Mouse (Mus musculus): ENCODE measurements around the gene Atp2a3. TPM values are rescaled to one million over a fixed set of nuclear protein-coding genes. Genes with fewer than 3 reads are reported as not detected.

Atp2a3 gene
- total RNA-seq, 2 experiments from 2014 or later, result 18.5 to 18.6 TPM

DNA sequence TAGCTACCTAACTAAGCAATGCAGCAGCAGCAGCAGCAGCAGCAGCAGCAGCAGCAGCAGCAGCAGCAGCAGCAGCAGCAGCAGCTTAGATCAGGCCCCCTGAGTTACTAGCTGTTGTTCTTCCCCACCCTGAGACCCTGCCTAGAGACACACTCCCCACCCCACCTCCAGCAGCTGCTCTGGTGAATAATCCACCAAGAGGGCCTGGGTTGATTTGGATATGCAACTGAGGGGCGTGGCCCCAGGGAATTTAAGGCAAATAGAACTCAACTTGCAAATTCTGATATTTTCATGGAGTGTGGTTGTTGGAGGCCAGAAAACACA lies 7.9 kb upstream of the Atp2a3 start:
- intact Hi-C loops (cut with DNase I; ENCODE audit: low total_unique reads), result no loop called here
- DNase-seq, result no peak

DNA sequence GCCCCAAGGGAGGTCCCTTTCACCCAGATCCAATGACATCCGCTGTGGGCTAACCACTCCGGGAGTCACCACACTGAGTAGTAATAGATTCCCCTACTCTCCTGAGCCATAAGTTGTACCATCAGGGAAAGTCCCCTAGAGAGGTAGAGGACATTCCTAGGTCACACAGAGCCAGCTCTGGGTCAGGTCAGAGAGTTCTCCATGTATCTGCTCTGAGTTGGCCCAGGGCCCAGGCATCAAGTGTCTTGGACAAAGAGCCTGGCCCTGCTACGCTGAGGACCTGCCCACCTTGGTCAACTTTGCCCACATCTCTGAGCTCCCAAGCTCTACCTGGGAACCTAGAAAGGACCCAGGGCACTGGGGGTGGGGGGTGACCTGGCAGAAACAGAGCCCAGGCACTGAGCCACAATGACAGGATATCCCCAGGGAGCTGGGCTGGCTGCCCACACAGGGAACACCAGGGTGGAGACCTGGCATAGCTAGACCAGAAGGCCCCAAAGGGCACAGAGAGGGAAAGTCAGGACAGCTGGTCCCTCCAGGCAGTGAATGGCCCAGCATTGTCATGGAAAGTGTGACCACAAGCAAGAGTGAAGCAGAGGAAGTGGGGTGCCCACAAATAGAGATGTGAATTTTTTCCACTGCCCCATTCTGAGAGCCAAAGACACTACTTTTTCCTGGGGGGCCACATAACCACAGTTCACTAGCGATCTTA lies 7.4 kb upstream of the Atp2a3 start:
- intact Hi-C loops (cut with DNase I; ENCODE audit: low total_unique reads), result no loop called here
- peak; percentile 46 for DNase-seq

DNA sequence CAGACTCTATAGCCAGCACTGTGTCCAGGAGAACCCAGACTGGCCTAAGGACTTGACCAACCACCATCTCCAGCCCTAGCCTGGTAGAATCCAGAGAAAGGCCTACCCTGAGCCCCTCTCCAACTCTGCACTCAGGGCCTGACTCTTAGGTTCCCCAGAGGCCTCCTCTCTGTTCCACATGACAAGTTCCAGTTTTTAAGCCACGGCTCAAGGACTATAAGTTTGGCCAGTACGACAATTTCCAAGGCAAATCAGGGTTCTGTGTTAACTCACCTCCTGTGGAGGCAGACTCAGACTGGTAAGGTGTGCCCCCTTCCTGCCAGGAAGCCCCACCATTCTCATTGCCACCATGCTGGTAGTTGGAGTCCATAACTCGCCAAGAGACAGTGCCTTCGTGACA lies 6.8 kb upstream of the Atp2a3 start:
- intact Hi-C loops (cut with DNase I; ENCODE audit: low total_unique reads), result no loop called here
- DNase-seq, result no peak

DNA sequence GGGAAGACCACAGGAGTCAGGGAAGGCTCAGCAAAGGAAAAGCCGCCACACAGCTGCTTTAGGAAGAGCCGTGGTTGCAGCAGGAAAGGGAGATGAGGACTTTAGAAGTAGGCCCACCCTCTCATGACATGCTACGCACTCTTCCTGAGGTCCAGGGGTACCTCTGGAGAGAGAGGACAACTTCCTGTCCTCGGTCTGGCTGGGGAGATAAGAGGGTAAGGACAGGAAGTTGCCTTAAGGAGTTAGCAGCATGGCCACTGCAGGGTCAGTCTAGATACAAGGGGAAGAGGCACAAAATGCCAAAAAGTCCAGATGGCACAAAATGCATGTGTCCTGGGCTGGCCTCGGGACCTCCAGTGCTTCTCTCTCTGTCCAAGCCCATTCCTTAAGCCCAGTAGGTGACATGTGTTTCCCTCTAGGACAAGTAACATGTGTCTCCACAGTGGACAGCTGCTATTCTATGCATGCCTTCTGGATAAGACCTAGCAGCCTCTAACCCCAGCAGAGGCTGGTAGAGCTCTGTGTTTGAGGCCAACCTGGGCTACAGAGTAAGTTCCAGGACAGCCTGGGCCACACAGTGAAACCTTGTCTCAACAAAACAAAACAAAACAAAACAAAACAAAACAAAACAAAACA lies 5.5 kb upstream of the Atp2a3 start:
- no peak for DNase-seq
- intact Hi-C loops (cut with DNase I; ENCODE audit: low total_unique reads), result no loop called here

DNA sequence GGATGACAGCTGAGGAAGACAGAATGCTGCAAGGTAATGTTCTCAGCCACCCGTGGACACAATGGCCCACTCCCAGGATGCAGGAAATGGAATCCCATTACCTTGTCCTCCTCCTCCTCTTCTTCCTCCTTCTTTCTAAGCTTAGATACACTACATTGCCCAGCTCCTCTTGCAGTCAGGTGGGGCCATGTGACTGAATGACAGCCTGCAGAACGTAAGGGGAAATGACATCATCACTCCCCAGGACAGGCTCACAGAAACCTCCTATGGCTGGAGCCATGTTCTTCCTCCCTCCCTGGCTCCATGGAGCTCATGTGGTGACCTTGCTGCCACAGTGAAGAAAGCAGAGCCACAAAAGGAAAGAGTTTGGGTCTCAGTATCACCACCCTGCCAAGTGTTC lies 3.7 kb upstream of the Atp2a3 start:
- intact Hi-C loops (cut with DNase I; ENCODE audit: low total_unique reads), result no loop called here
- no peak for DNase-seq

DNA sequence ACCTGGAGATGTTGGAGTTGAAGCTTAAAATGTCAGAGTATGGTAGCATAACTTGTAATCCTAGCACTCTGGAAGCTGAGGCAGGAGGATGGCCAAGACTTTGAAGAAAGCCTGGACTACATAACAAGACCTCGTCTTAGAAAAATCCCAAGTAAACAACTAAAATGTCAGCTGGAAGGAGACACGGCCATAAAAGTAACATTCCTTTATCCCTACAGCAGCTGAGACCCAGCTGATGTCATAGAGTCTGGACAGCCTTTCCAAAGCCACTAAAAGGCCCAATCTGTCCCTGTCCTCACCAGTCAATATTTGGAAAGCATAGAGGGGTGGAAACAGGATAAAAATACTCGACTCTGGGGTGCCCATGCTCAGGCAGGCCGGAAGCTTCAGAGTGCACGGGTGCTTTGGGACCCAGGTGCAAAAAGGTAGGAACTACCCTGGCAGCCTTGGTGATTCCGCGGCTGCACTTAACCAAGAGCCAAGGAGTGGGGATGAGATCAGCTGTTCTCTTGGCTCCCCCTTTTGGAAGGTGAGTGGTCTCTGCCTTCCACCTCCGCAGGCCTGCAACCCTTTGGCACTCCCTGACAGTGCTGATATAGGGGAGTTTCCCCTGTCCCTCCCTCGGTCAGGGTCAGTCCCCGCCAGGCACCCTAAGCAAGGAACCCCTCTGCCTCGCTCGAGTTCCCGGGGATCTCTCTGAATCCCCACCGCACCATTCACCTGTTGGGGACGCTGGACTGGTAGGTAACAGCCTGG lies 867 bp upstream of the Atp2a3 start:
- intact Hi-C loops (cut with DNase I; ENCODE audit: low total_unique reads), result no loop called here
- no peak for DNase-seq

DNA sequence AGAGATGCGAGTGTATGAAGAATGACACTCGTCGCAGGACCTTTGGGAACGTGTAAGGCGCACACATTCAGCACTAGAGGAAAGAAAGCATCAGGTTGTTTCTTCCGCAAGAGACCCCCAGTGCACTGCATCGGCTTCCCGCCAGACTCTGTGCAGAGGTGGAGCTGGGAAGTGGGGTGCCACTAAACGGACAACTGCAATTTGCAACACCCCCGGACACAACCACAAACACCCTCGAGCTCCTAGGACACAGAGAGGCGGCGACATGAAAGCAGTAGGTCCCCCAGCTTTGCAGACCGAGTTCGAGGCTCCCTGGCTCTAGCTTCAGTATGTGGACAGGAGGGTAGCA lies 272 bp upstream of the Atp2a3 start:
- no peak for DNase-seq
- intact Hi-C loops (cut with DNase I; ENCODE audit: low total_unique reads), result no loop called here

DNA sequence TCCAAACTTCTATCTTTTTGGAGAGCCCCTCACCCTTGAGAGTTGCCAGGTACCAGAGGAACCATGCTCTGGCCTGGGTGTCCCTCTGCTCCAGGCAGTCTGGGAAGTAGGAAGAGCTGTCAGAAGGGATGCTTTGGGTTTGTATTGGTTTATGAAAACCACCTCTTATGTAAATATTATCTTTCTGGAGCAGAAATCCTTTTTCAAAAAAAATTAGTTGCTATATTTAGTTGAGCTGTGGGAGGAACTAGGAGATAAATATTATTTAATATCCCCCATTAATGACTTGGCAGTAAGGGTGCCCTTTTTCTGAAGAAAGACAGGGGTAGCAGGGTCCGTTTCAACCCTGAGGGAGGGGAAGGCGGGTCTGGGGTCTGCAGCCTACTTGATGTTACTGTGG lies 1.4 kb downstream of the Atp2a3 start:
- no peak for DNase-seq
- intact Hi-C loops (cut with DNase I; ENCODE audit: low total_unique reads), result no loop called here

DNA sequence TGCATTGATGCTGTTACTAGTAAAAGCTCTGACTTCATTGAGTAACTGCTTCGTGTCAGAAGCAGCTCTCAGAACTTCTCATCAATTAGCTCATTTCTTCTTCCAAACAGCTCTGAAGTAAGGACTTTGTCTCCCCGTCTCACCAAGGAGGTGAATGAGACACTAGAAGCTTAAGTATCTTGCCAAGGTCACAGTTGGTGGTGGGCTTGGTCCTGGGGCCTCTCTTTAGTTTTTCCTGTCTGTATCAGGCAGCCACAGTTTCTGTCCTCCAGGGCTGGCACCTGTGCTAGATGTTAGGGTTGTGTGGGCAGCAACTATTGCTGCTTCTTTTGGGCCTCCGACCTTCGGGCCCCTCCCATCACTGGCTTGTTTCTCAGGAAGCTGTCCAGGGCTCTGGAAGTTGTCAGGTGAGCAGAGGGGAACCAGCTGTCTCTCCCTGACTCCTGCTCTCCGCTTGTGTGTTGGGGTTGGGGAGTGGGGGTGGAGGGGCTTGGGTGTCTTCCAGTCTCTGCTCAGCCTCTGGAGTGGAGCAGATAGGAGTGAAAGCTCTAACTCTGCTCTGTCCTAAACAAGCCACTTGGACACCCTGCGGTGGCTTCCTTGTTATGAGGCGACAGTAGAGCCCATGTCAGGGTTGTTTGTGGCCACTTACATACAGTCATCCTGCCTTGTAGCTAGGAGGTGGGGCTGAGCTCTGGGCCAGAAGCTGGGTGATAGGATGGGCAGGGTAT lies 2.3 kb downstream of the Atp2a3 start:
- intact Hi-C loops (cut with DNase I; ENCODE audit: low total_unique reads), result no loop called here
- no peak for DNase-seq

DNA sequence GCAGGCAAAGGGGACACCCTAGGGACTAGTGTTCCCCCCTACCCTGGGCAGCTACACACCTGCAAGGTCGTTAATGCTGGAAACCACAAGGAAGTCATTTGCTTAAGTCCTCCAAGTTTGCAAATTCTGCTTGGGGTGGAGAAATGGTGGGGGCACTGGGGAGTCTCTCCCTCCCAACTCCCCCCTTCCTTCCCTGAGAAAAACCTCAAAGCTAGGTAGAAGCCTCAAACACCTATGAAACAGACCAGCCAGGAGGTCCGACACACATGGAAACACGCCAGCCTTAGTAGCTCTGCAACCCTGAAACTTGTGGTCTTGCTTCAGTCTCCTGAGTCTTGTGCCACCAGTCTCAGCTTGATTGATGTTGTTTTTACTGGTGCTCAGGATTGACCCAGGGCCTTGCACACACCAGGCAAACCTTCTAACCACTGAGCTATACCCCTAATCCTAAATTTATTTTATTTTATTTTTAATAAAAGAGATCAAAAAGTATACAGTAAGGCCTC lies 2.9 kb downstream of the Atp2a3 start:
- no peak for DNase-seq
- intact Hi-C loops (cut with DNase I; ENCODE audit: low total_unique reads), result no loop called here

DNA sequence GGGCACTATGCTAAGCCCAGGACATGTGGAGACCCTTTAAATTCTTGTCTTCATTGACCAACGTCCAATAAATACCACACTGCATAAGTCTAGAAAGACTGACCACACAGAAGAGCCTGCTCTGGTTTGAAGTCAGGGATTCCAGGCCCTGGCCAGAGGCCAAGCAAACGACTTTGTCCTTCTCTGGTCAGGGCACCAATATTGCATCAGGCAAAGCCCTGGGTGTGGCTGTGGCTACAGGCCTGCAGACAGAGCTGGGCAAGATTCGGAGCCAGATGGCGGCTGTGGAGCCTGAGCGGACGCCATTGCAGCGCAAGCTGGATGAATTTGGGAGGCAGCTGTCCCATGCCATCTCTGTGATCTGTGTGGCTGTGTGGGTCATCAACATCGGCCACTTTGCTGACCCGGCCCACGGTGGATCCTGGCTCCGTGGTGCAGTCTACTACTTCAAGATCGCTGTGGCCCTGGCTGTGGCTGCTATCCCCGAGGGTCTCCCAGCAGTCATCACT lies 14.1 kb downstream of the Atp2a3 start:
- no peak for DNase-seq
- intact Hi-C loops (cut with DNase I; ENCODE audit: low total_unique reads), result no loop called here

DNA sequence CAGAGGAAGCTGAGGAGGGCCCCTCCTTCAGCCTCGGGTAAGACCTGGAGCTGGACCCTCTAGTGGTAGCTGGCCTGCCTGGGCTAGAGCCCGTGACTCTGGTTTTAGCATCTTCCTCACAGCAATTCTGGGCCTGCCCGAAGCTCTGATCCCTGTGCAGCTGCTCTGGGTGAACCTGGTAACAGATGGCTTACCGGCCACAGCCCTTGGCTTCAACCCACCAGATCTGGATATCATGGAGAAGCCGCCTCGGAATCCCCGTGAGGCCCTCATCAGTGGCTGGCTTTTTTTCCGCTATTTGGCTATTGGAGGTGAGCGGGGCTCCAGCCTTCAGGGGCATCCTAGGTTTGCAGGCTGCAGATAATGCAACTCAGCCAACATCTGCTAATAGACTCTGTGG lies 21.5 kb downstream of the Atp2a3 start:
- DNase-seq, result no peak
- intact Hi-C loops (cut with DNase I; ENCODE audit: low total_unique reads), result no loop called here

DNA sequence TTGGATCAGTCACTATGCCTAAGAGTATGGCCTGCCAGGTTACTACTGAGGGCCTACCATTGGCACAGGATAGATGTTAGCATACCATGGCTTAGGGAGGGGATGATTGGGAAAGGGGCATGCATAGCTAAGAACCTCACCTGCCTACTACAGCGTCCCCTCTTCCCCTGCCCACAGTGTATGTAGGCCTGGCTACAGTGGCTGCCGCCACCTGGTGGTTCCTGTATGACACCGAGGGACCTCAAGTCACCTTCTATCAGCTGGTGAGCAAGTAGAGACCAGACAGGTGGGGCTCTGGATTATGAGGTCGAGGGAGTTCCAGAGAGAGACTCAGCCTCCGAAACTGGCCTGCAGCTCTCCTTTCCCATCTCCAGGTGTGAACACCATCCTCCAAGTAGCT lies 22.3 kb downstream of the Atp2a3 start:
- intact Hi-C loops (cut with DNase I; ENCODE audit: low total_unique reads), result no loop called here
- no peak for DNase-seq

DNA sequence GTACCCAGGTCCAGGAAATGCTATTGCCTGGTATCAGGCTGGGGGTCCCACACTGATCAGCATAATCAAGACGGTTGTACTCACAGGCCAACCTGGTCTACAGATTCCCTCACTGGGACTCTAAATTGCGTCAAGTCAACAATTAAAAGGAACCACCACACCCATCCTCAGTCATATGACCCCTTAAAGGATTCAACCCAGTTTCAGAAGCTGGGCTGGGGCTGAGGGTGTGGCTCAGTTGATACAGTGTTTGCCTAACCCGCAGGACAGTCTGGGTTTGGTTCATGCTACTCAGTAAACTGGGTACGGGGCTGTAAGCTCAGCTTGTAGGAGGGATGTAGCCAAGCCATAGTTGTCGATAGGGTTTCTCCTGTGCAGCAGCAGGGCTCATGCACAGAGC lies 25.8 kb downstream of the Atp2a3 start:
- intact Hi-C loops (cut with DNase I; ENCODE audit: low total_unique reads), result no loop called here
- no peak for DNase-seq

DNA sequence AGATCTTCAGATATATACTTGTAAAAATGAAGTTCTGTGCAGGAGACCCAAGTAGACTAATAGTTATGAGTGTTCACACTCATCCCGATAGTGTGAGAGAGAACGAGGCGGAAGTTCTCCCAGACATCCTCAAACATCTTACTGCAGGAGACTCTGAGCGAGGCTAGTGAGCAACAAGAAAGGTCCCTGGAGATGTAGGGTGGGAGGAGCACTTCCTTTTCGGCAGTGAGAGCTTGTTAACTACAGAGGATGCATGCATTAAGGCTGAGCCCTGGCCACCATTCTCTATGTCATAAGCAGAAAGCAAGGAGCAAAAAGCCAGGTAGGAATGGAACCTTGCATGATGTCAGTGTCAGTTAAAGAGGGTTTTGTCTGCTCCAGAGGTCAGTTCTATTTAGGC lies 26.3 kb downstream of the Atp2a3 start:
- intact Hi-C loops (cut with DNase I; ENCODE audit: low total_unique reads), result no loop called here
- no peak for DNase-seq

DNA sequence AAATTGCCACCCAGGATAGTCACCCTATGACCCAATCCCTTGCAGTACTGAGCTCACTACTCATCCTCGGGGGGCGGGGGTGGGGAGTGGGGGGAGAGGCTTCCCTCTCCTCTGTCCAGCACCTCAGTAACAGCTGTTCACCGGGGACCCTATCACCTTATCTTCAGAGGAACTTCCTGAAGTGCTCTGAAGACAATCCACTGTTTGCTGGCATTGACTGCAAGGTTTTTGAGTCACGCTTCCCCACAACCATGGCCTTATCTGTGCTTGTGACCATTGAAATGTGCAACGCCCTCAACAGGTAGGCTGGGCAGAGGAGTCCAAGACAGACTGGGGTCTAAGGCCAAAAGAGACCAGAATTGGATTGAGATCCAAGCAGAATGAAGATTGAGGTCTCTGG lies 26.8 kb downstream of the Atp2a3 start:
- DNase-seq, result no peak
- intact Hi-C loops (cut with DNase I; ENCODE audit: low total_unique reads), result no loop called here

DNA sequence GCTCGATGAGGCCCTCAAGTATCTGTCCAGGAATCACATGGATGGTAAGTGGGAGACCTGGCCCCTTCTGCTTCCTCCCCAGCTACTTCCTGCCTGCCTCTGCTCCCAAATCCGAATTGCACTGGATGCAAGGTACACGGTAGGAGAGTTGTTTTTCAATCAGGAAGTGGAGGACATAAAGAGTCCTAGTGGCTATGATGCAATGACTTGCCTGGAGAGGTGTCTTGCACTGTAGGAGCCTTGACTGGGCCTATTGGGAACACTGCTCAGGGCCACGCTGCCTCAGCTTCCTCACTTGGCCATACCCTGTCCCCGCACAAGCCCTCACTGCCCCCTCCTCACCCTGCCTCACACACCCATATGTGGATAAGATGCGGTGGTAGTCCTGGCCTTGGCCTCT lies 28.1 kb downstream of the Atp2a3 start:
- DNase-seq, result no peak
- intact Hi-C loops (cut with DNase I; ENCODE audit: low total_unique reads), result no loop called here

DNA sequence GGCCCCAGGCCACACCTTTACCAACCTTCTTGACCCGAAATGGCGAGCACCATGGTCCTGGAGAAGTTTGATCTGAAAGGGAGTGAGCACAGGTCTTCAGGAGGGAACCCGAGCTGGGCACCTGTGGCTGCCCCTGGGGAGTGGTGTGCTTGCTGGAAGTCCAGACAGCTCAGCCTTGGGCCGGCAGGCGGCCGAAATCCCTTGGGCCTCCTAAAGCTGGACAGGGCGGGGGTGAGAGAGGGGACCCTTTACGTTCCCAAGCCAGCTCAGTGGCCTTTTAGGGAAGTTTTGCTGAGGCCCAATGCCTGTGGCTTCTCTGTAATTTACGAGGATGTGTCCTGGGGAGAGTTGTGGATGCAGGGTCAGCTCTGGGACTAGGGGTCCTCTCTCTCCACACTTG lies 29.7 kb downstream of the Atp2a3 start:
- no peak for DNase-seq
- intact Hi-C loops (cut with DNase I; ENCODE audit: low total_unique reads), result no loop called here

DNA sequence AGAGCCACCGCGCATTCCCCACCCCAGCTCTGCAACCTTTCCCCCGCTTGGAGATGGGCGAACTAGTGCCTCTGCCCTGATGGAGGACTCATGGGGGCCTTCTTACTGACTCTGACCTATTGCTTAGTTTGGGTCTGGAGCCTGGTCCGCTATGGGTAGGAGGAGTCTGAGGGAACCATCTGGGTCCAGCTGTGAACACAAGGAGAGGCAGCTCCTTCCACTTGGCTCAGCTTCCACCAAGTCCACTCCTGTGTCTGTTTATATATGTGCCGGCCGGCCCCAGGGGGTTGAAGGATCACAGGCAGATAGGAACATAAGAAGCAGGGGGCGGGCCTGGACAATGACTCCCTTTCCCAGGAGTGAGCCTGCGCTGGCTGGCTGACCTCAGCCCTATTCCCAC lies 31.0 kb downstream of the Atp2a3 start:
- DNase-seq, result no peak
- intact Hi-C loops (cut with DNase I; ENCODE audit: low total_unique reads), result no loop called here

DNA sequence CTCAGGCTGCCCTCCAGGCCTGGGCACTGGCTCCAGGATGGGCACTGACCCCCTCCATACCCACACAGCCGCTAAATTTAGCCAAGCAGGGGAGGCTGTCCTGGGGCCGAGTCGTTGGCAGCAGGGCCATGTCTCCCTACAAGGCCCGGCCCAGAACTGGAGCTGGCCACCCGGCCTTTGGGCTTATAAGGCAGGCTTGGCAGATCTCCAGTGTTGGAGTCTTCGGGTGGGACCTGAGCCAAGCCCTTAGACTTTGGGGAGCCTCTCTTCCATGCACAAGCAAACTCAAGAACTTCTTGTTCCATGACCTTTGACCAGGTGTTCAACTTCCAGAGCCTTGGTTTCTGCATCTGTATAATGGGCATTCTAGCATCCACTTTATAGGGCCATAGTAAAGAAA lies 35.4 kb downstream of the Atp2a3 start:
- no peak for DNase-seq
- intact Hi-C loops (cut with DNase I; ENCODE audit: low total_unique reads), result no loop called here
